ENCODE assay signal across 8 mouse cellular contexts in the genomic region with DNA sequence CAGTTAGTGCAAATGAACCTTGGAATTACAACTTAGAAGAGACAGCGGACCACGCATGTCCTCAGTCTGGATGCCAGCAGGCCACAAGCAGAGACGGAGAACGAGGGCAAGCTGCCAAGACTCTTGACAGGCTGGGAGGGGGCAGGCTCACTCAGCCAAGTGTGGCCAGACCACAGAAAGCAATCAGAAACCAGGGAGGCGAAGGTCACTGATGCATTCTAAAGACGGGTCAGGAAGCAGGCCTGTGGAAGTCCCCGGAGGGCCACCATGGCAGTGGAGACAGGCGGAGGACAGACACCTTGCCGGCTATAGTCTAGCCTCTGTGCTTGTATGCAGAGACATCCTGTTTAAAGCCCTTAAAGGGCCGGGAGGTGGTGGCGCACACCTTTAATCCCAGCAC.
A peak's percentile ranks its signal among the peaks of the same experiment; 100 is the strongest.
DNase-seq lines count a peak whose midpoint lies in the region; ATAC-seq and TF ChIP-seq lines count a peak whose summit lies in the region.

No protein-coding gene starts in this region.

- no peaks in the 10 kb centered on the region for H3K79me2 ChIP-seq in heart, adult 2 months (replicated peaks; ENCODE audit: control insufficient read depth, insufficient read depth, low read length)

- 0 out of 2 replicates have a peak overlapping the region, but pooled peaks have one; percentile 49 for H3K27ac ChIP-seq in midbrain, embryonic 15.5 days
- no peak overlapping the region for H3K27ac ChIP-seq in midbrain, embryonic 10.5 days (replicated peaks)
- no peak overlapping the region for H3K27ac ChIP-seq in heart, adult 2 months
- H3K27ac ChIP-seq in kidney, postnatal 0 days, result 0 out of 2 replicates have a peak overlapping the region, but pooled peaks have one; percentile 31
- H3K27ac ChIP-seq in liver, postnatal 0 days (ENCODE audit: low read depth), result no peak overlapping the region

- WGBS in midbrain, embryonic 15.5 days, result 53% methylated on average over 11 of the region's 11 CpGs
- WGBS in midbrain, embryonic 10.5 days, result 85% methylated on average over 11 of the region's 11 CpGs
- 23% methylated on average over 11 of the region's 11 CpGs for WGBS in heart, adult 2 months
- WGBS in kidney, postnatal 0 days, result 25% methylated on average over 11 of the region's 11 CpGs
- 58% methylated on average over 11 of the region's 11 CpGs for WGBS in liver, postnatal 0 days (ENCODE audit: insufficient replicate concordance)

- H3K9ac ChIP-seq in midbrain, embryonic 15.5 days, result no peak overlapping the region
- no peak overlapping the region for H3K9ac ChIP-seq in heart, adult 2 months (ENCODE audit: low read depth, low read length)
- no peak overlapping the region for H3K9ac ChIP-seq in kidney, postnatal 0 days (ENCODE audit: low read depth, low read length)
- H3K9ac ChIP-seq in liver, postnatal 0 days (replicated peaks), result no peak overlapping the region

- TF ChIP-seq POLR2A in heart, adult 2 months (IDR thresholded peaks at IDR 0.05; ENCODE audit: insufficient read depth, low read depth, low read length), result no peak

- no peak overlapping the region for H3K4me2 ChIP-seq in midbrain, embryonic 15.5 days
- no peak overlapping the region for H3K4me2 ChIP-seq in kidney, postnatal 0 days (ENCODE audit: low read length)
- no peak overlapping the region for H3K4me2 ChIP-seq in liver, postnatal 0 days (ENCODE audit: low read depth, low read length)

- TF ChIP-seq CTCF in heart, adult 2 months (IDR thresholded peaks at IDR 0.05), result no peak
- no peak for TF ChIP-seq CTCF in kidney, postnatal 0 days (IDR thresholded peaks at IDR 0.05; ENCODE audit: low read depth)
- TF ChIP-seq CTCF in liver, postnatal 0 days (IDR thresholded peaks at IDR 0.05; ENCODE audit: low read depth), result no peak

- H3K9me3 ChIP-seq in midbrain, embryonic 15.5 days, result no peaks in the 10 kb centered on the region
- no peaks in the 10 kb centered on the region for H3K9me3 ChIP-seq in midbrain, embryonic 10.5 days (replicated peaks)
- no peaks in the 10 kb centered on the region for H3K9me3 ChIP-seq in kidney, postnatal 0 days (replicated peaks; ENCODE audit: low read length)
- no peaks in the 10 kb centered on the region for H3K9me3 ChIP-seq in liver, postnatal 0 days (ENCODE audit: low read length)

- H3K36me3 ChIP-seq in midbrain, embryonic 15.5 days (replicated peaks), result peaks cover 47% of the 10 kb centered on the region
- H3K36me3 ChIP-seq in midbrain, embryonic 10.5 days, result peaks cover 99% of the 10 kb centered on the region
- H3K36me3 ChIP-seq in heart, adult 2 months (ENCODE audit: control insufficient read depth, insufficient read depth, low read length), result no peaks in the 10 kb centered on the region
- peaks cover 78% of the 10 kb centered on the region for H3K36me3 ChIP-seq in kidney, postnatal 0 days (ENCODE audit: insufficient read depth, low read length)
- peaks cover 82% of the 10 kb centered on the region for H3K36me3 ChIP-seq in liver, postnatal 0 days (replicated peaks; ENCODE audit: insufficient read depth, low read length)

- no peak for TF ChIP-seq EP300 in heart, adult 2 months (IDR thresholded peaks at IDR 0.05; ENCODE audit: insufficient read depth, low read depth, low read length)
- no peak for TF ChIP-seq EP300 in liver, postnatal 0 days (IDR thresholded peaks at IDR 0.05; ENCODE audit: low read depth)

- no peak overlapping the region for H3K4me3 ChIP-seq in midbrain, embryonic 15.5 days
- no peak overlapping the region for H3K4me3 ChIP-seq in midbrain, embryonic 10.5 days
- H3K4me3 ChIP-seq in heart, adult 2 months, result no peak overlapping the region
- H3K4me3 ChIP-seq in kidney, postnatal 0 days (replicated peaks; ENCODE audit: low read depth, low read length), result no peak overlapping the region
- H3K4me3 ChIP-seq in liver, postnatal 0 days (ENCODE audit: low read depth, low read length), result no peak overlapping the region

- H3K27me3 ChIP-seq in midbrain, embryonic 15.5 days (replicated peaks), result no peaks in the 10 kb centered on the region
- no peaks in the 10 kb centered on the region for H3K27me3 ChIP-seq in midbrain, embryonic 10.5 days (ENCODE audit: low read depth, poor library complexity, severe bottlenecking)
- H3K27me3 ChIP-seq in heart, adult 2 months (ENCODE audit: control insufficient read depth, insufficient read depth, low read length), result no peaks in the 10 kb centered on the region
- no peaks in the 10 kb centered on the region for H3K27me3 ChIP-seq in kidney, postnatal 0 days (ENCODE audit: insufficient read depth, low read length)
- no peaks in the 10 kb centered on the region for H3K27me3 ChIP-seq in liver, postnatal 0 days (ENCODE audit: insufficient read depth, low read length)

- H3K4me1 ChIP-seq in midbrain, embryonic 15.5 days, result peaks cover 18% of the 10 kb centered on the region
- peaks cover 8% of the 10 kb centered on the region for H3K4me1 ChIP-seq in midbrain, embryonic 10.5 days
- peaks cover 3% of the 10 kb centered on the region for H3K4me1 ChIP-seq in heart, adult 2 months (ENCODE audit: control insufficient read depth, insufficient read depth, low read length)
- H3K4me1 ChIP-seq in kidney, postnatal 0 days (replicated peaks; ENCODE audit: insufficient read depth, low read length), result peaks cover 3% of the 10 kb centered on the region; the same call in 1 of the 2 replicates
- H3K4me1 ChIP-seq in liver, postnatal 0 days (ENCODE audit: insufficient read depth), result no peaks in the 10 kb centered on the region; the same call in 1 of the 2 replicates

- DNase-seq in midbrain, embryonic 10.5 days (ENCODE audit: low spot score), result no peak
- DNase-seq in cerebellum, adult 9-10 months, result peak; percentile 95
- DNase-seq in heart, adult 2 months, result peak; percentile 72 to 83
- peak; percentile 92 for DNase-seq in kidney, postnatal 0 days (ENCODE audit: low spot score)
- DNase-seq in liver, postnatal 0 days, result peak; percentile 75
- peak; percentile 62 for DNase-seq in right cerebral cortex, postnatal 25 days
- DNase-seq in urinary bladder, postnatal 25 days (ENCODE audit: low spot score), result no peak

- no peak; the same call in 1 of the 2 replicates for ATAC-seq in midbrain, embryonic 15.5 days (replicated peaks)
- peak; percentile 74 for ATAC-seq in kidney, postnatal 0 days (replicated peaks; ENCODE audit: low FRiP score, low read depth)
- peak; percentile 18; the same call in 1 of the 2 replicates for ATAC-seq in liver, postnatal 0 days

- intact Hi-C loops in heart, adult 2 months (cut with DNase I), result loop anchor here (10.0 kb wide), 1 partner anchor 777 kb away; no protein-coding TSS in a partner anchor

Comparison
In these comparisons a context has a peak if more than half of its experiments do, and no peak if none do; other contexts are left out.
1. H3K27ac ChIP-seq: peak in midbrain, embryonic 15.5 days (single experiment) and kidney, postnatal 0 days (single experiment); none in midbrain, embryonic 10.5 days (single experiment), heart, adult 2 months (single experiment) and liver, postnatal 0 days (single experiment).
2. DNase-seq: peak in cerebellum, adult 9-10 months (single experiment), heart, adult 2 months (2 of 2), kidney, postnatal 0 days (single experiment), liver, postnatal 0 days (single experiment) and right cerebral cortex, postnatal 25 days (single experiment); none in midbrain, embryonic 10.5 days (single experiment) and urinary bladder, postnatal 25 days (single experiment).